Mouse (Mus musculus): Measurements from ENCODE around the gene Tgfbr3. TPM values are rescaled to one million over a fixed set of nuclear protein-coding genes. Genes with fewer than 3 reads are reported as not detected.

Gene Tgfbr3
- polyA plus RNA-seq, 1 experiment = 20.7 TPM

DNA sequence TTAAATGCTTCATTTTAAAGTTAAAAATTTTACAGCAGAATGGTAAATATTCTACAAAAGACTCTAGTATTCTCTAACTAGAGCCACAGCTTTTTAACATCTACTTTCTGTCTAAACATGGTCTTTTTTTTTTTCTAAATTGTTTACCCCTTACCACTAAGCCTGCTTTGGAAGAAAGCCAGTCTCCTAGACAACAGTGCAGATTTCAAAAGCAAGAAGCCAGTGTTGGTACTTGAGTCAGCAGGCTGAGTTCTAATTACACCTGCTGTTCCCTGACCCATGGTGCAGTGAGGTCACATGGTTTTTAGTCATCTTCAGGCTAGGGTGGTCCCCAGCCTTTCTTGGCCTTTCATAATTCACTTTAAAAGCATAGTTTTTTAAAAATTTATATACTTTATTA, 115.2 kb downstream of the Tgfbr3 start:
- DNase-seq = no peak
- H3K4me3 ChIP-seq (ENCODE audit: control insufficient read depth, insufficient read depth, low read length) = no peak overlapping the region
- no peaks in the 10 kb centered on the region for H3K36me3 ChIP-seq (ENCODE audit: control insufficient read depth, insufficient read depth, low read length)
- H3K27ac ChIP-seq (ENCODE audit: control insufficient read depth, insufficient read depth, low read length) = no peak overlapping the region
- H3K27me3 ChIP-seq (ENCODE audit: control insufficient read depth, insufficient read depth, low read length) = no peaks in the 10 kb centered on the region
- TF ChIP-seq CTCF (IDR thresholded peaks at IDR 0.05; ENCODE audit: borderline replicate concordance, control insufficient read depth, extremely low read depth, insufficient read depth, low read length, poor library complexity) (no peak), POLR2A (IDR thresholded peaks at IDR 0.05; ENCODE audit: control insufficient read depth, extremely low read depth, insufficient read depth, low read length, poor library complexity) (no peak)
- H3K4me1 ChIP-seq (replicated peaks; ENCODE audit: control insufficient read depth, insufficient read depth, low read length) = peaks cover 9% of the 10 kb centered on the region

DNA sequence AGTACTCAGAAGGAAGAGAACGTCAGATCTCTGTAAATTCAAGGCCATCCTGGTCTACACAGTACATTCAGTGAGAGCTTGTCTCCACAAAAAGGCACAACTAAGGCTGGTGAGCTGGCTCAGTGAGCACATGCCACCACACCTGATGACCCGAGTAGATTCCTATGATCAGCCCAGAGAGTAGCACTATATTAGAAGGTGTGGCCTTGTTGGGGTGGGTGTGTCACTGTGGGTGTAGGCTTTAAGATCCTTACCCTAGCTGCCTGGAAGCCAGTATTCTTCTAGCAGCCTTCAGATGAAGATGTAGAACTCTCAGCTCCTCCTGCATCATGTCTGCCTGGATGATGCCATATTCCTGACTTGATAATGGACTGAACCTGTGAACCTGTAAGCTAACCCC, 115.9 kb downstream of the Tgfbr3 start:
- H3K27me3 ChIP-seq (ENCODE audit: control insufficient read depth, insufficient read depth, low read length) = no peaks in the 10 kb centered on the region
- H3K36me3 ChIP-seq (ENCODE audit: control insufficient read depth, insufficient read depth, low read length) = no peaks in the 10 kb centered on the region
- no peak for TF ChIP-seq POLR2A (IDR thresholded peaks at IDR 0.05; ENCODE audit: control insufficient read depth, extremely low read depth, insufficient read depth, low read length, poor library complexity)
- no peak for TF ChIP-seq CTCF (IDR thresholded peaks at IDR 0.05; ENCODE audit: borderline replicate concordance, control insufficient read depth, extremely low read depth, insufficient read depth, low read length, poor library complexity)
- no peak for DNase-seq
- no peak overlapping the region for H3K27ac ChIP-seq (ENCODE audit: control insufficient read depth, insufficient read depth, low read length)
- WGBS = 87% methylated on average over 2 of the region's 2 CpGs
- H3K4me3 ChIP-seq (ENCODE audit: control insufficient read depth, insufficient read depth, low read length) = no peak overlapping the region
- H3K4me1 ChIP-seq (replicated peaks; ENCODE audit: control insufficient read depth, insufficient read depth, low read length) = peaks cover 9% of the 10 kb centered on the region

DNA sequence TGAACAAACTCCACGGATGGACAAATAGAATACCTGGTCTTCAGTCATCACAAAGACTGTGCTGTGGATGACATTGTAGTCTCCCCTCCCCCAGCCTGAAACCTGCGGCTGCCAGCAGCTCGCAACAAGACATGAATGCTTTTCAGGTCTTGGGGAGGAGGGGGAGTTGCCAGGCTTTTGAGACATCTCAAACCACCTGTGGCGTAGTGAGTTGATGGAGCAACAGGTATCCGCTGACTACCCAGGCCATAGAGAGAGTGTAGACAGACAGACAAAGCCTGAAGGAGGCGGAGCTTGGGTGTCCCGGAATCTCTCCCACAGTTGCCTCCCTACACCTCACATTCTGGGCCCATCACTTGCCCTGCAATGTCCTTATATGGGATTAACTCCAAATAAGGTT, 117.6 kb downstream of the Tgfbr3 start:
- H3K36me3 ChIP-seq (ENCODE audit: control insufficient read depth, insufficient read depth, low read length) = no peaks in the 10 kb centered on the region
- no peaks in the 10 kb centered on the region for H3K27me3 ChIP-seq (ENCODE audit: control insufficient read depth, insufficient read depth, low read length)
- no peak overlapping the region for H3K27ac ChIP-seq (ENCODE audit: control insufficient read depth, insufficient read depth, low read length)
- no peak for DNase-seq
- peaks cover 3% of the 10 kb centered on the region for H3K4me1 ChIP-seq (replicated peaks; ENCODE audit: control insufficient read depth, insufficient read depth, low read length)
- H3K4me3 ChIP-seq (ENCODE audit: control insufficient read depth, insufficient read depth, low read length) = no peak overlapping the region
- WGBS = 93% methylated on average over 7 of the region's 7 CpGs
- TF ChIP-seq POLR2A (IDR thresholded peaks at IDR 0.05; ENCODE audit: control insufficient read depth, extremely low read depth, insufficient read depth, low read length, poor library complexity) (no peak), CTCF (IDR thresholded peaks at IDR 0.05; ENCODE audit: borderline replicate concordance, control insufficient read depth, extremely low read depth, insufficient read depth, low read length, poor library complexity) (no peak)

DNA sequence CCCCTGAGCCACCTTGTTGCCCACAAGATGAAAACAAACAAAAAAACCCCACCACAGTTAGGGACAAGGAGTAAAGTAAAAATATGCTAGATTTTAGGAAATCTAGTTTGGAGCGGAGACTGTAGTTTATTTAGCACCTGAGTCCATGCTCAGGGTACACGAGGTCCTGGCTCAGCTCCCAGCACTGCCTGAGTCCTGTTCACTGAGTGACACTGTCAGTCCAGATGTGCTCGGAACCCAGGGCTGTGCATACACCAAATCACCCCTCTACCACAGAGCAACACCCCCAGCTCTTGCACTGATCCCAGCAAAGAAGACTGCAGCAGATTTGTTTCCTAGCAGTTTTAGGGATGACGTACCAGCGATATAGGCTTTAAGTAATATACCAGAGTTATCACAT, 119.6 kb downstream of the Tgfbr3 start:
- no peak for TF ChIP-seq POLR2A (IDR thresholded peaks at IDR 0.05; ENCODE audit: control insufficient read depth, extremely low read depth, insufficient read depth, low read length, poor library complexity)
- TF ChIP-seq CTCF (IDR thresholded peaks at IDR 0.05; ENCODE audit: borderline replicate concordance, control insufficient read depth, extremely low read depth, insufficient read depth, low read length, poor library complexity) = no peak
- no peaks in the 10 kb centered on the region for H3K27me3 ChIP-seq (ENCODE audit: control insufficient read depth, insufficient read depth, low read length)
- no peak overlapping the region for H3K4me3 ChIP-seq (ENCODE audit: control insufficient read depth, insufficient read depth, low read length)
- no peak overlapping the region for H3K27ac ChIP-seq (ENCODE audit: control insufficient read depth, insufficient read depth, low read length)
- H3K36me3 ChIP-seq (ENCODE audit: control insufficient read depth, insufficient read depth, low read length) = no peaks in the 10 kb centered on the region
- WGBS = 98% methylated on average over 5 of the region's 5 CpGs
- DNase-seq = no peak
- peaks cover 17% of the 10 kb centered on the region for H3K4me1 ChIP-seq (replicated peaks; ENCODE audit: control insufficient read depth, insufficient read depth, low read length)

DNA sequence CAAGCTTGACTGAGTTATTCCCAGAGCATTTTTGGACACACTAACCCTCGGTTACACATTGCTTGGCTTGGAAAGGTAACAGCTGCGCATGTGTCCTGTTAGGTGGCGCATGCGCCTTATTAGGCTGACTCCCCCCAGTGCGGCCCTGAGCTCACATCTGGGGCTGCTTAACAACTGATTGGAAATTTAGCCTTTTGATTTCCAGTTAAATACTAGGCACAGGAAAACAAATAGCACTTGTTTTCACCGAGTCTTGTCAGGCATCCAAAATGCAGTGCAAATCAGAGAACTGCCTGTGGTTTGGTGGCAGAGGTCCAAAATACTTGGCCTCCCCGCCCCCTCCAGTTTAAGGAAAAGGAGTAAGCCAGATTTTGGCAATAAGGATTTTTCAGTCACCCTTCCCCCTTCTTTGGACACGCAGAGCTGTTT, 121.5 kb downstream of the Tgfbr3 start:
- WGBS = 80% methylated on average over 8 of the region's 8 CpGs
- Histone ChIP-seq H3K27ac (ENCODE audit: control insufficient read depth, insufficient read depth, low read length) (no peak overlapping the region), H3K36me3 (ENCODE audit: control insufficient read depth, insufficient read depth, low read length) (no peaks in the 10 kb centered on the region), H3K4me3 (ENCODE audit: control insufficient read depth, insufficient read depth, low read length) (no peak overlapping the region), H3K27me3 (ENCODE audit: control insufficient read depth, insufficient read depth, low read length) (no peaks in the 10 kb centered on the region), H3K4me1 (replicated peaks; ENCODE audit: control insufficient read depth, insufficient read depth, low read length) (peaks cover 24% of the 10 kb centered on the region)
- TF ChIP-seq POLR2A (IDR thresholded peaks at IDR 0.05; ENCODE audit: control insufficient read depth, extremely low read depth, insufficient read depth, low read length, poor library complexity) (no peak), CTCF (IDR thresholded peaks at IDR 0.05; ENCODE audit: borderline replicate concordance, control insufficient read depth, extremely low read depth, insufficient read depth, low read length, poor library complexity) (no peak)
- DNase-seq = no peak

DNA sequence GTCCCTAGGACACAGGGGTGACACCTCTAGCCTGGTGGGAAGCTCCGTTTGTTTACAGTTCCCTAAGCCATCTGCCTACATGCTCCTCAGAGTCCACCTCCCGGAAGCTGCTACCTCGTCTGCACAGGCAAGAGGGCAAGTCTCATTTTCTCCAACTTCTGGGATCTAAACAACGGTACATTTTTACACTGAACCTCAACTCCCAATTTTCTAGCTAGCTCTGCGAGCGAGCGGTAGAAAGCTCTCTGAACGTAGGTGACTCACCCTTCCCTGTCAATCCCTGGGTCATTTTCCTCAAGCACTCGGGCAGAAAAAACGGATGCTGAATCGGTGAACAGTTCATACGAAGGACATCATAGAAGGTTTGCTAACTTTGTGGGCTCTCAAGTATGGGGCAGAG, 122.1 kb downstream of the Tgfbr3 start:
- WGBS = 91% methylated on average over 12 of the region's 12 CpGs
- DNase-seq = no peak
- H3K4me1 ChIP-seq (replicated peaks; ENCODE audit: control insufficient read depth, insufficient read depth, low read length) = peaks cover 27% of the 10 kb centered on the region
- H3K27ac ChIP-seq (ENCODE audit: control insufficient read depth, insufficient read depth, low read length) = no peak overlapping the region
- no peak overlapping the region for H3K4me3 ChIP-seq (ENCODE audit: control insufficient read depth, insufficient read depth, low read length)
- TF ChIP-seq POLR2A (IDR thresholded peaks at IDR 0.05; ENCODE audit: control insufficient read depth, extremely low read depth, insufficient read depth, low read length, poor library complexity) = no peak
- no peak for TF ChIP-seq CTCF (IDR thresholded peaks at IDR 0.05; ENCODE audit: borderline replicate concordance, control insufficient read depth, extremely low read depth, insufficient read depth, low read length, poor library complexity)
- no peaks in the 10 kb centered on the region for H3K27me3 ChIP-seq (ENCODE audit: control insufficient read depth, insufficient read depth, low read length)
- no peaks in the 10 kb centered on the region for H3K36me3 ChIP-seq (ENCODE audit: control insufficient read depth, insufficient read depth, low read length)

DNA sequence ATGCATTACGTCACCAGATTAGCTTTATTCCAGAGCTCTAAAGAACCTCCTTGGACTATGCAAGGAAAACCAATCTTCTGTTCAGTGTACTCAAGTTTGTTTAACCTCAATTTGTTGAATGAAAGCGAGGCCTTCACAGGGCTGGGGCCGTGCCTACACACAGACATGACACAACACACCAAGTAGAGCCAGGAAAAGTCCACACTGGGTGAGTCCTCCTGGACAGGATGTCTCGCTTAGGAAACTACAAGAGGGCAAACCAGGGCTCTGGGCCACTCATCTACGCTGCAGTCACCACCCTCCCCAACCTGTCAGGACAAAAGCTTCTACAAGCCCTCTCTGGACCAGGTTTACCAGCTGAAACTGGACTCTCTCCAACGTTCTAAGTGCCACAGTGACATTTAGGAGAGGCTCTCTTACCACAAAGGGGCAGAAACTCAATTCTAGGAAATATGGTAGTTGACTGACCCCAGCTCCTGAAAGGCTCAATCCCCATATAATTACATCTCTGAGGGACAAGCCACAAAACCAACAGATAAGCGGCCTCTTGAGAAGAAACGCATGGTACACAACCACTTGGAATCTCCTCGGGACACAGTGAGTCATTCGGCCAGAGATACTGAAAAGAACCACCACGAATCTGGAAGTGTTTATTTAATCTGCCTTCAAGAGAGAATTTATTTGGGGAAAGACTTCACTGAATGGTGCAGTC, 122.6 kb downstream of the Tgfbr3 start:
- Histone ChIP-seq H3K36me3 (ENCODE audit: control insufficient read depth, insufficient read depth, low read length) (no peaks in the 10 kb centered on the region), H3K27ac (ENCODE audit: control insufficient read depth, insufficient read depth, low read length) (no peak overlapping the region), H3K27me3 (ENCODE audit: control insufficient read depth, insufficient read depth, low read length) (no peaks in the 10 kb centered on the region), H3K4me3 (ENCODE audit: control insufficient read depth, insufficient read depth, low read length) (no peak overlapping the region), H3K4me1 (replicated peaks; ENCODE audit: control insufficient read depth, insufficient read depth, low read length) (peaks cover 29% of the 10 kb centered on the region)
- TF ChIP-seq CTCF (IDR thresholded peaks at IDR 0.05; ENCODE audit: borderline replicate concordance, control insufficient read depth, extremely low read depth, insufficient read depth, low read length, poor library complexity) = no peak
- no peak for TF ChIP-seq POLR2A (IDR thresholded peaks at IDR 0.05; ENCODE audit: control insufficient read depth, extremely low read depth, insufficient read depth, low read length, poor library complexity)
- no peak for DNase-seq
- 86% methylated on average over 11 of the region's 11 CpGs for WGBS
